Mouse (Mus musculus) kidney, postnatal 25 days (tissue): Measurements from ENCODE around the gene Psg21.
A peak's percentile ranks its signal among the peaks of the same experiment; 100 is the strongest.
"Not testable (repeated sequence)": the region's sequence is repeated elsewhere in the genome, so short reads cannot be mapped to it uniquely, and the experiment has no call there.

ENCODE experiments used
- DNase-seq, 2 experiments: peaks; one replicate each; pipeline ENCODE4 v3.0.0; 2021; ENCODE audit warnings: mixed read lengths in 2 of 2

Gene Psg21

DNA sequence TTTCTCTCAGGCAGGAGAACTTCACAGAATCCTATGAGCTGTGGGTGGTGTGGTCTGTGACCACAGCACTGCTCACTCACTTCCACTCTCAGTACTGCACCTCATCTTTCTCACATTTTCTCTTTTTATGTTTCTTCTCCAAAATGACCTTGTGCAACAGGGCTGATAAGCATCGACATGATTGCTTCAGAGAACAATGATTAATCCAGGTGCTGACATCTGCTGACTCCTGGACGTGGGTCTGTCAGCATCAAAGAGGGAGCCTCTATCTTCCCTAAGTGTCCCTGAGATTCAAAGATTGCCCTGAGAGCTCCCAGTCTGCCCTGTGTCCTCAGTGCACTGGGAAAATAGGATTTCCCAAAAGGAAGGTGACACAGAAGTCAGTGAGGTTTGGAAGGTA lies at the start of gene Psg21:
Gene Psg21, minus strand, starts transcription at position 101 of the 400 bp plus-strand sequence.
- not testable (repeated sequence) for DNase-seq

GRCm38 (mm10) chr7:18686085-18686484 lies 29.6 kb upstream of the Psg21 start, which contains the start of gene Psg20:
Psg20 (minus strand) TSS chr7:18686185.
- DNase-seq: no peak

DNA sequence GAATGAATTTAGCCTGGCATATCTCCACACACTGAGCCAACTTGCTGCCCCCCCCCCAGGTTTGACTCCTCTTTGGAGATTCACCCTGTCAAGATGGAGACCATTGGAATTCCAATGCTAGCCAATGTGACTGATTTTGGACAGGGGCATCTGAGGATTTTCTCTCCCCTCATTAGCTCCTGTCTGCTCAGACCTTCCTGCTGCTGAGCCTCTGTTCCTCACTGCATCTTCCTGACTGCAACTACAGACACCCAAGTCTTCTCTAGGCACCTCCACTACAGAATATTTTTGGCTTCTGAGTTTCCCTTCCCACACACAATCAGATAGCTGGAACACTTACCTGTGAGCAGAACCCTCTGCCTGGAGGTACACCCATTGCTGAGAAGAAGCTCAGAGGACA lies 29.1 kb upstream of the Psg21 start:
- no peak for DNase-seq

- DNase-seq: peak in 1 of 2 experiments; percentile 39
Measured at GRCm38 (mm10) chr7:18679772-18680171, 23.2 kb upstream of the Psg21 start.

GRCm38 (mm10) chr7:18626921-18627320 lies 29.6 kb downstream of the Psg21 start:
- DNase-seq: not testable (repeated sequence)

- not testable (repeated sequence) for DNase-seq
Measured at GRCm38 (mm10) chr7:18616401-18616800, 40.1 kb downstream of the Psg21 start, which contains the start of gene Psg23. Psg23 (minus strand) TSS chr7:18616501.
